Mouse (Mus musculus) forebrain, postnatal 0 days (tissue): ENCODE results near the gene Aadacl3. TPM values are rescaled to one million over a fixed set of nuclear protein-coding genes. Genes with fewer than 3 reads are reported as not detected.

Experiments
- ATAC-seq: fragments of 200-750 bp; cut with Nextera tagmentation; 2 replicates; pipeline ENCODE4 v1.8.0; 2017; ENCODE audit warnings: mild to moderate bottlenecking, moderate library complexity
- DNase-seq: peaks from one replicate; pipeline ENCODE4 v3.0.0-alpha.2; 2015
- H3K27ac ChIP-seq: fragments of 300-500 bp; sonication (generic); 2 replicates; pipeline ENCODE4 v1.5.1; 2014; ENCODE audit warnings: low read depth, mild to moderate bottlenecking, antibody characterized with exemption, low read length, moderate library complexity, mixed read lengths
- H3K27me3 ChIP-seq: fragments of 300-500 bp; sonication (generic); 2 replicates; pipeline ENCODE4 v1.6.1; 2014; ENCODE audit warnings: mild to moderate bottlenecking, low read length, mixed read lengths; ENCODE audit not compliant: insufficient read depth
- H3K36me3 ChIP-seq: fragments of 300-500 bp; sonication (generic); 2 replicates; pipeline ENCODE4 v1.6.1; 2014; ENCODE audit warnings: mild to moderate bottlenecking, moderate library complexity; ENCODE audit not compliant: insufficient read depth
- H3K4me1 ChIP-seq: fragments of 300-500 bp; sonication (generic); 2 replicates; pipeline ENCODE4 v1.6.1; 2014; ENCODE audit warnings: antibody characterized with exemption; ENCODE audit not compliant: insufficient read depth
- H3K4me2 ChIP-seq: fragments of 300-500 bp; sonication (generic); 2 replicates; pipeline ENCODE4 v1.6.1; 2014; ENCODE audit warnings: low read depth, mild to moderate bottlenecking, moderate library complexity
- H3K4me3 ChIP-seq: fragments of 300-500 bp; sonication (generic); 2 replicates; pipeline ENCODE4 v1.5.1; 2014; ENCODE audit warnings: low read depth, low read length, mixed read lengths
- H3K9ac ChIP-seq: fragments of 300-500 bp; sonication (generic); 2 replicates; pipeline ENCODE4 v1.6.1; 2014; ENCODE audit warnings: mild to moderate bottlenecking
- H3K9me3 ChIP-seq: fragments of 300-500 bp; sonication (generic); 2 replicates; pipeline ENCODE4 v1.6.1; 2016; ENCODE audit warnings: low read length
- CTCF ChIP-seq: sonication (generic); IDR thresholded peaks from 2 replicates; pipeline ENCODE4 v1.5.1; 2016; ENCODE audit warnings: antibody characterized with exemption, control low read depth, low read depth
- WGBS: fragments of 180-500 bp; shearing (Covaris S2); extraction: QIAGEN DNeasy Blood & Tissue Kit; methylation state at CpG from one replicate; pipeline ENCODE4 v1.1.7; 2014; 5-methylcytosine and 5-hydroxymethylcytosine counted together
- polyA plus RNA-seq: library from polyadenylated mRNA; unstranded; fragments of >200 nt; fragmentation: Nextera tagmentation; extraction: Ambion mirVana; gene quantifications from 2 replicates; pipeline ENCODE4 v1.2.1, GENCODE M21; 2015
- total RNA-seq: library from RNA; depleted of rRNA; stranded (reverse); fragments of >200 nt; gene quantifications from 2 replicates; pipeline ENCODE4 v1.2.3, GENCODE M21; 2014

The Aadacl3 gene
- total and polyA plus RNA-seq, 2 experiments from 2014 or later = not detected

DNA sequence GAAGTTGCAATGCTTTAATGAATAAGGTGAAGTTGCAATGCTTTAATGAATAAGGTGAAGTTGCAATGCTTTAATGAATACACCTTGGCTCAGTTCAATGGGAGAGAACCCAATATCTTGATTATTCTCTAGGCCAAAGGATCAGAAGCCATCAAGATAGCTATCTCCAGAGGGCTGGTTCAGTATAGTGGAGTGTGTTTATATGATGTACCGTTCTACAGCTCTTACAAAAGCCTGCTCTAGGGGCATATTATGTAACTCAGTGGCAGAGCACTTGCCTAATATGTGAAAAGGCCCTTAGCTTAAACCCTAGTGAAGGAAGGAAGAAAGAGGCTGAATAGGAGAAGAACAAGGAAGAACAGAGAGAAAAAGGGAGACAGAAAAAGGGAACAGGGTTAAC lies 22.0 kb downstream of the Aadacl3 start:
- Histone ChIP-seq H3K9ac (no peak overlapping the region), H3K27ac (no peak overlapping the region), H3K4me1 (no peaks in the 10 kb centered on the region), H3K4me2 (no peak overlapping the region), H3K27me3 (no peaks in the 10 kb centered on the region), H3K36me3 (no peaks in the 10 kb centered on the region), H3K9me3 (peaks cover 34% of the 10 kb centered on the region; the same call in 1 of the 2 replicates), H3K4me3 (no peak overlapping the region)
- ATAC-seq (no peak), DNase-seq (no peak)
- WGBS = 85% methylated on average over 1 of the region's 1 CpGs
- no peak for TF ChIP-seq CTCF

GRCm38 (mm10) chr4:144441095-144441494 lies 22.5 kb downstream of the Aadacl3 start:
- peaks cover 33% of the 10 kb centered on the region; the same call in 1 of the 2 replicates for H3K9me3 ChIP-seq
- no peaks in the 10 kb centered on the region for H3K36me3 ChIP-seq
- no peak for DNase-seq
- TF ChIP-seq CTCF = no peak
- WGBS = 99% methylated on average over 4 of the region's 4 CpGs
- no peak for ATAC-seq
- no peak overlapping the region for H3K4me3 ChIP-seq
- H3K4me2 ChIP-seq = no peak overlapping the region
- H3K27ac ChIP-seq = no peak overlapping the region
- no peak overlapping the region for H3K9ac ChIP-seq
- H3K27me3 ChIP-seq = no peaks in the 10 kb centered on the region
- no peaks in the 10 kb centered on the region for H3K4me1 ChIP-seq

DNA sequence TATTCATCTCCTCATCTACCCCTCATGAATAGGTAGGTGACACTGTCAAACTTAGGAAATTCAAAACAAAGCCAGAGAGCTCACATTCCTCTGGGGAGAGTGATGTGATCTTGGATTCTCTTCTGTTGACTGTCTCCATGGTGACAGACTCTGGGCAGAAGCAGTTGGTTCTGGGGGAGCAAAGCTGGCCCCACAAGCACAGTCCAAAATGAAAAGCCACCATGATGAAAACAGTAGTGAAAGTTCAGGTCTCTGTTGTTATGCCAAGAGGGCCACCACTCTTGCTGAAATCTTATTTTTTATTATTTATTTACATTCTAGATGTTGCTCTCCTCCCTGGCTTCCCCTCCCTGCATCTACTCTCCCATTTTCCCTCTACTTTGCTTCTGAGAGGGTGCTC lies 24.9 kb downstream of the Aadacl3 start, which contains the start of gene 1700012P22Rik:
Gene 1700012P22Rik, minus strand, starts transcription at position 101 of the 400 bp plus-strand sequence.
- Histone ChIP-seq H3K4me1 (no peaks in the 10 kb centered on the region), H3K9me3 (peaks cover 22% of the 10 kb centered on the region; the same call in 1 of the 2 replicates), H3K27me3 (no peaks in the 10 kb centered on the region), H3K4me3 (no peak within 1 kb of the TSS), H3K9ac (no peak within 1 kb of the TSS), H3K36me3 (no peaks in the 10 kb centered on the region), H3K27ac (no peak within 1 kb of the TSS), H3K4me2 (no peak within 1 kb of the TSS)
- DNase-seq (no peak), ATAC-seq (no peak)
- no peak for TF ChIP-seq CTCF

- H3K4me2 ChIP-seq = no peak overlapping the region
- H3K9ac ChIP-seq = no peak overlapping the region
- no peak for TF ChIP-seq CTCF
- H3K36me3 ChIP-seq = no peaks in the 10 kb centered on the region
- peaks cover 14% of the 10 kb centered on the region; the same call in 1 of the 2 replicates for H3K9me3 ChIP-seq
- H3K4me1 ChIP-seq = no peaks in the 10 kb centered on the region
- H3K27ac ChIP-seq = no peak overlapping the region
- no peak for DNase-seq
- WGBS = 90% methylated on average over 5 of the region's 5 CpGs
- ATAC-seq = no peak
- no peaks in the 10 kb centered on the region for H3K27me3 ChIP-seq
- no peak overlapping the region for H3K4me3 ChIP-seq
Observed at GRCm38 (mm10) chr4:144433216-144433615, 30.3 kb downstream of the Aadacl3 start.

GRCm38 (mm10) chr4:144430723-144431122 lies 32.8 kb downstream of the Aadacl3 start:
- ATAC-seq (no peak), DNase-seq (no peak)
- Histone ChIP-seq H3K9ac (no peak overlapping the region), H3K4me2 (no peak overlapping the region), H3K4me1 (no peaks in the 10 kb centered on the region), H3K36me3 (no peaks in the 10 kb centered on the region), H3K27me3 (no peaks in the 10 kb centered on the region), H3K9me3 (peaks cover 13% of the 10 kb centered on the region; the same call in 1 of the 2 replicates), H3K27ac (no peak overlapping the region), H3K4me3 (no peak overlapping the region)
- WGBS = 92% methylated on average over 2 of the region's 2 CpGs
- TF ChIP-seq CTCF = no peak

- ATAC-seq (no peak), DNase-seq (no peak)
- TF ChIP-seq CTCF = no peak
- Histone ChIP-seq H3K27ac (no peak overlapping the region), H3K9ac (no peak overlapping the region), H3K27me3 (no peaks in the 10 kb centered on the region), H3K36me3 (no peaks in the 10 kb centered on the region), H3K4me3 (no peak overlapping the region), H3K4me1 (no peaks in the 10 kb centered on the region), H3K9me3 (peaks cover 21% of the 10 kb centered on the region), H3K4me2 (no peak overlapping the region)
- WGBS = 22% methylated on average over 3 of the region's 3 CpGs
Observed at GRCm38 (mm10) chr4:144428868-144429267, 34.7 kb downstream of the Aadacl3 start.

- Histone ChIP-seq H3K4me3 (no peak overlapping the region), H3K27me3 (no peaks in the 10 kb centered on the region), H3K9me3 (peaks cover 22% of the 10 kb centered on the region), H3K36me3 (no peaks in the 10 kb centered on the region), H3K9ac (no peak overlapping the region), H3K4me1 (no peaks in the 10 kb centered on the region), H3K4me2 (no peak overlapping the region), H3K27ac (no peak overlapping the region)
- WGBS = 77% methylated on average over 5 of the region's 5 CpGs
- no peak for DNase-seq
- no peak for ATAC-seq
- no peak for TF ChIP-seq CTCF
Observed at GRCm38 (mm10) chr4:144424590-144424989, 39.0 kb downstream of the Aadacl3 start.
